ENCODE assay signal across 13 mouse cellular contexts in genomic region chr6:135250926-135251699, GRCm38 (mm10). TPM values are rescaled to one million over a fixed set of nuclear protein-coding genes. Genes with fewer than 3 reads are reported as not detected.
DNase-seq lines count a peak whose midpoint lies in the region; ATAC-seq and TF ChIP-seq lines count a peak whose summit lies in the region.
"Had no signal": no experiment of that assay in that cellular context is flagged by ENCODE, and none has a peak within 500 bp of the region (broad histone marks: within the 10 kb centered on the region; RNA-seq: fewer than 3 reads in every experiment).

No protein-coding gene starts in this region.

- no peaks in the 10 kb centered on the region for H3K36me3 ChIP-seq in kidney, embryonic 15.5 days
- H3K36me3 ChIP-seq in embryonic facial prominence, embryonic 12.5 days = no peaks in the 10 kb centered on the region
- no peaks in the 10 kb centered on the region for H3K36me3 ChIP-seq in intestine, postnatal 0 days (ENCODE audit: control insufficient read depth, insufficient read depth)
- no peaks in the 10 kb centered on the region for H3K36me3 ChIP-seq in myocyte (ENCODE audit: control insufficient read depth, insufficient read depth)
- H3K36me3 ChIP-seq: neural tube, embryonic 12.5 days had no signal

- TF ChIP-seq POLR2A in myocyte (IDR thresholded peaks at IDR 0.05; ENCODE audit: insufficient read length, low read depth) = no peak

- 53% methylated on average over 19 of the region's 19 CpGs for WGBS in kidney, embryonic 15.5 days
- WGBS in embryonic facial prominence, embryonic 12.5 days = 63% methylated on average over 19 of the region's 19 CpGs
- 67% methylated on average over 19 of the region's 19 CpGs for WGBS in intestine, postnatal 0 days

- no peaks in the 10 kb centered on the region for H3K79me2 ChIP-seq in myocyte (ENCODE audit: control insufficient read depth, insufficient read depth)

- H3K27me3 ChIP-seq in kidney, embryonic 15.5 days = no peaks in the 10 kb centered on the region
- 0 out of 2 replicates have a peak, but pooled peaks cover 5% of the 10 kb centered on the region for H3K27me3 ChIP-seq in embryonic facial prominence, embryonic 12.5 days
- H3K27me3 ChIP-seq in intestine, postnatal 0 days (replicated peaks; ENCODE audit: control insufficient read depth, insufficient read depth, low read length) = no peaks in the 10 kb centered on the region
- no peaks in the 10 kb centered on the region for H3K27me3 ChIP-seq in myocyte (ENCODE audit: control insufficient read depth, insufficient read depth, insufficient read length)
- H3K27me3 ChIP-seq: neural tube, embryonic 12.5 days had no signal

- H3ac ChIP-seq in myocyte (ENCODE audit: control insufficient read depth, insufficient read length) = no peak overlapping the region

- H3K4me2 ChIP-seq in kidney, embryonic 15.5 days = no peak overlapping the region
- H3K4me2 ChIP-seq in embryonic facial prominence, embryonic 12.5 days (replicated peaks) = no peak overlapping the region
- no peak overlapping the region for H3K4me2 ChIP-seq in intestine, postnatal 0 days (replicated peaks; ENCODE audit: low read depth)
- H3K4me2 ChIP-seq in myocyte (ENCODE audit: low read depth) = peak overlapping the region; percentile 91

- H3K4me1 ChIP-seq in kidney, embryonic 15.5 days = peaks cover 32% of the 10 kb centered on the region
- H3K4me1 ChIP-seq in embryonic facial prominence, embryonic 12.5 days = peaks cover 20% of the 10 kb centered on the region
- H3K4me1 ChIP-seq in intestine, postnatal 0 days (replicated peaks; ENCODE audit: control insufficient read depth, insufficient read depth, low read length) = 0 out of 2 replicates have a peak, but pooled peaks cover 12% of the 10 kb centered on the region

- DNase-seq in kidney, postnatal 36 days = no peak
- DNase-seq in layer of hippocampus, adult 9-10 months (ENCODE audit: low spot score) = no peak
- DNase-seq in cerebellum, postnatal 10 days = no peak
- DNase-seq: liver, postnatal 0 days; right cerebral cortex, postnatal 4 days; thymus, postnatal 36 days had no signal

- peak overlapping the region; percentile 84 for H3K27ac ChIP-seq in kidney, embryonic 15.5 days
- peak overlapping the region; percentile 26; the same call in 1 of the 2 replicates for H3K27ac ChIP-seq in embryonic facial prominence, embryonic 12.5 days
- H3K27ac ChIP-seq in intestine, postnatal 0 days (ENCODE audit: low read depth, low read length) = peak overlapping the region; percentile 28; the same call in 1 of the 2 replicates
- H3K27ac ChIP-seq: neural tube, embryonic 12.5 days had no signal

- no peak for TF ChIP-seq CTCF in intestine, postnatal 0 days (IDR thresholded peaks at IDR 0.05; ENCODE audit: low read depth)

- no peak overlapping the region for H3K4me3 ChIP-seq in kidney, embryonic 15.5 days (replicated peaks)
- H3K4me3 ChIP-seq in embryonic facial prominence, embryonic 12.5 days = no peak overlapping the region
- no peak overlapping the region for H3K4me3 ChIP-seq in intestine, postnatal 0 days (ENCODE audit: low read depth, low read length)
- H3K4me3 ChIP-seq in myocyte = no peak overlapping the region
- H3K4me3 ChIP-seq: neural tube, embryonic 12.5 days had no signal

- H3K9ac ChIP-seq in kidney, embryonic 15.5 days = no peak overlapping the region
- no peak overlapping the region for H3K9ac ChIP-seq in embryonic facial prominence, embryonic 12.5 days
- no peak overlapping the region for H3K9ac ChIP-seq in intestine, postnatal 0 days (ENCODE audit: low read depth, low read length)
- H3K9ac ChIP-seq: liver, postnatal 0 days; neural tube, embryonic 12.5 days had no signal

- no peaks in the 10 kb centered on the region for H3K9me3 ChIP-seq in kidney, embryonic 15.5 days (replicated peaks)
- peaks cover 3% of the 10 kb centered on the region; the same call in 1 of the 2 replicates for H3K9me3 ChIP-seq in embryonic facial prominence, embryonic 12.5 days
- H3K9me3 ChIP-seq in intestine, postnatal 0 days (ENCODE audit: control insufficient read depth) = no peaks in the 10 kb centered on the region
- H3K9me3 ChIP-seq: neural tube, embryonic 12.5 days had no signal

- no peak for ATAC-seq in kidney, embryonic 15.5 days (replicated peaks; ENCODE audit: low FRiP score)
- ATAC-seq in embryonic facial prominence, embryonic 12.5 days (ENCODE audit: insufficient number of reproducible peaks, insufficient read depth, low FRiP score, low TSS enrichment) = no peak
- no peak for ATAC-seq in intestine, postnatal 0 days

TF ChIP-seq in myocyte, 11 proteins besides CTCF, POLR2A, EP300 and RAD21:
- TF ChIP-seq CEBPB (IDR thresholded peaks at IDR 0.05; ENCODE audit: insufficient read depth, poor library complexity, severe bottlenecking) (no peak), TCF12 (IDR thresholded peaks at IDR 0.05; ENCODE audit: insufficient read depth, poor library complexity, severe bottlenecking) (no peak), MYOG (IDR thresholded peaks at IDR 0.05; ENCODE audit: control insufficient read depth in 1 of 3, insufficient read depth in 1 of 3, insufficient read length in 2 of 3, low read depth in 2 of 3) (no peak), TCF3 (IDR thresholded peaks at IDR 0.05; ENCODE audit: insufficient read length, low read depth) (no peak), MYOD1 (IDR thresholded peaks at IDR 0.05; ENCODE audit: control insufficient read depth in 1 of 3, insufficient read length in 2 of 3, low read depth in 2 of 3) (no peak), REST (IDR thresholded peaks at IDR 0.05; ENCODE audit: insufficient read depth, insufficient read length) (no peak), SRF (IDR thresholded peaks at IDR 0.05; ENCODE audit: control insufficient read depth, insufficient read length, low read depth) (no peak), POLR2AphosphoS2 (IDR thresholded peaks at IDR 0.05; ENCODE audit: insufficient read length, low read depth) (no peak), E2F4 (IDR thresholded peaks at IDR 0.05; ENCODE audit: insufficient read depth) (no peak), USF1 (IDR thresholded peaks at IDR 0.05; ENCODE audit: low read depth) (no peak), MAX (IDR thresholded peaks at IDR 0.05; ENCODE audit: low read depth) (no peak)

RNA-seq across cellular contexts. Expression of gene Gsg1, which starts 3.0 kb away (rescaled TPM):
- polyA plus RNA-seq in kidney, embryonic 15.5 days (2015; fragmentation: Nextera tagmentation; extraction: Ambion mirVana) = 0.63 and 0.71 TPM in 2 replicates
- 0.45 TPM in 1 of 2 replicates, not detected in the other for polyA plus RNA-seq in embryonic facial prominence, embryonic 12.5 days (2016; fragmentation: Nextera tagmentation; extraction: Ambion mirVana)
- 0.73 and 0.82 TPM in 2 replicates for polyA plus RNA-seq in intestine, postnatal 0 days (2015; fragmentation: Nextera tagmentation; extraction: Ambion mirVana)
- polyA plus RNA-seq in myocyte (2012; fragmentation: generic; extraction: Trizol) = 0.04 TPM

RNA-seq across cellular contexts. Expression of gene Hebp1, which starts 53.3 kb away (rescaled TPM):
- polyA plus RNA-seq in kidney, embryonic 15.5 days (2015; fragmentation: Nextera tagmentation; extraction: Ambion mirVana) = 27.1 and 28.0 TPM in 2 replicates
- 6.8 and 7.3 TPM in 2 replicates for polyA plus RNA-seq in embryonic facial prominence, embryonic 12.5 days (2016; fragmentation: Nextera tagmentation; extraction: Ambion mirVana)
- 62.8 and 78.9 TPM in 2 replicates for polyA plus RNA-seq in intestine, postnatal 0 days (2015; fragmentation: Nextera tagmentation; extraction: Ambion mirVana)
- 30.5 TPM for polyA plus RNA-seq in myocyte (2012; fragmentation: generic; extraction: Trizol)

RNA-seq across cellular contexts. Expression of gene Fam234b, which starts 53.3 kb away (rescaled TPM):
- 35.5 and 37.4 TPM in 2 replicates for polyA plus RNA-seq in kidney, embryonic 15.5 days (2015; fragmentation: Nextera tagmentation; extraction: Ambion mirVana)
- polyA plus RNA-seq in embryonic facial prominence, embryonic 12.5 days (2016; fragmentation: Nextera tagmentation; extraction: Ambion mirVana) = 26.4 and 28.7 TPM in 2 replicates
- polyA plus RNA-seq in intestine, postnatal 0 days (2015; fragmentation: Nextera tagmentation; extraction: Ambion mirVana) = 20.9 and 21.7 TPM in 2 replicates
- 6.3 TPM for polyA plus RNA-seq in myocyte (2012; fragmentation: generic; extraction: Trizol)

RNA-seq across cellular contexts. Expression of gene Pbp2, which starts 59.1 kb away (rescaled TPM):
- 0.16 and 0.17 TPM in 2 replicates for polyA plus RNA-seq in kidney, embryonic 15.5 days (2015; fragmentation: Nextera tagmentation; extraction: Ambion mirVana)
- polyA plus RNA-seq in embryonic facial prominence, embryonic 12.5 days (2016; fragmentation: Nextera tagmentation; extraction: Ambion mirVana) = not detected in 2 replicates
- polyA plus RNA-seq in intestine, postnatal 0 days (2015; fragmentation: Nextera tagmentation; extraction: Ambion mirVana) = not detected in 2 replicates
- polyA plus RNA-seq in myocyte (2012; fragmentation: generic; extraction: Trizol) = 0.16 TPM
- polyA plus RNA-seq: embryonic facial prominence, embryonic 11.5 days; large intestine, adult 2 months; liver, postnatal 0 days had no signal

Comparison
In these comparisons a context has a peak if more than half of its experiments do, and no peak if none do; other contexts are left out.
1. H3K27ac ChIP-seq: peak in every context shown above with its lines; median percentile 84 in kidney, embryonic 15.5 days; 28 in intestine, postnatal 0 days; 26 in embryonic facial prominence, embryonic 12.5 days.